In genomic region chr11:95144091-95144945, GRCm38 (mm10) we compare ENCODE assay signal across 14 mouse cellular contexts. TPM values are rescaled to one million over a fixed set of nuclear protein-coding genes. Genes with fewer than 3 reads are reported as not detected.
DNase-seq lines count a peak whose midpoint lies in the region; ATAC-seq and TF ChIP-seq lines count a peak whose summit lies in the region.
"Had no signal": no experiment of that assay in that cellular context is flagged by ENCODE, and none has a peak within 500 bp of the region (broad histone marks: within the 10 kb centered on the region; RNA-seq: fewer than 3 reads in every experiment).

No protein-coding gene starts in this region.

- H3K4me1 ChIP-seq in hindbrain, embryonic 10.5 days (replicated peaks): peaks cover 29% of the 10 kb centered on the region
- peaks cover 19% of the 10 kb centered on the region for H3K4me1 ChIP-seq in hindbrain, embryonic 16.5 days (ENCODE audit: control insufficient read depth, insufficient read depth, low read depth, low read length)
- H3K4me1 ChIP-seq in midbrain, embryonic 12.5 days: peaks cover 18% of the 10 kb centered on the region
- peaks cover 11% of the 10 kb centered on the region; the same call in 1 of the 2 replicates for H3K4me1 ChIP-seq in midbrain, postnatal 0 days (ENCODE audit: insufficient read depth, low read length)
- peaks cover 27% of the 10 kb centered on the region for H3K4me1 ChIP-seq in intestine, embryonic 15.5 days (replicated peaks)
- H3K4me1 ChIP-seq in stomach, embryonic 16.5 days (ENCODE audit: control insufficient read depth, insufficient read depth, low read length): peaks cover 23% of the 10 kb centered on the region

- H3K27me3 ChIP-seq in hindbrain, embryonic 10.5 days (ENCODE audit: insufficient read depth, poor library complexity, severe bottlenecking): peaks cover 100% of the 10 kb centered on the region
- H3K27me3 ChIP-seq in hindbrain, embryonic 16.5 days (replicated peaks; ENCODE audit: control insufficient read depth, insufficient read depth, low read length): peaks cover 83% of the 10 kb centered on the region
- H3K27me3 ChIP-seq in midbrain, embryonic 12.5 days: peaks cover 100% of the 10 kb centered on the region
- H3K27me3 ChIP-seq in midbrain, postnatal 0 days (ENCODE audit: insufficient read depth, low read length): peaks cover 96% of the 10 kb centered on the region
- H3K27me3 ChIP-seq in intestine, embryonic 15.5 days (replicated peaks): peaks cover 100% of the 10 kb centered on the region
- peaks cover 97% of the 10 kb centered on the region for H3K27me3 ChIP-seq in stomach, embryonic 16.5 days (ENCODE audit: control insufficient read depth, insufficient read depth, low read length)

- no peak overlapping the region for H3K27ac ChIP-seq in hindbrain, embryonic 10.5 days
- H3K27ac ChIP-seq in hindbrain, embryonic 16.5 days (ENCODE audit: low read depth, low read length): no peak overlapping the region
- H3K27ac ChIP-seq in midbrain, embryonic 12.5 days (replicated peaks): no peak overlapping the region
- no peak overlapping the region for H3K27ac ChIP-seq in midbrain, postnatal 0 days (ENCODE audit: low read depth, low read length)
- H3K27ac ChIP-seq in intestine, embryonic 15.5 days: no peak overlapping the region
- H3K27ac ChIP-seq in stomach, embryonic 16.5 days (ENCODE audit: low read length): no peak overlapping the region

- H3K9me3 ChIP-seq in hindbrain, embryonic 10.5 days: no peaks in the 10 kb centered on the region
- no peaks in the 10 kb centered on the region for H3K9me3 ChIP-seq in hindbrain, embryonic 16.5 days (ENCODE audit: control insufficient read depth, low read length)
- H3K9me3 ChIP-seq in midbrain, embryonic 12.5 days: no peaks in the 10 kb centered on the region
- H3K9me3 ChIP-seq in midbrain, postnatal 0 days (ENCODE audit: low read length): no peaks in the 10 kb centered on the region
- H3K9me3 ChIP-seq in intestine, embryonic 15.5 days: no peaks in the 10 kb centered on the region
- no peaks in the 10 kb centered on the region for H3K9me3 ChIP-seq in stomach, embryonic 16.5 days (replicated peaks; ENCODE audit: control insufficient read depth, low read length)
- H3K9me3 ChIP-seq: G1E had no signal

- H3K9ac ChIP-seq in hindbrain, embryonic 16.5 days (ENCODE audit: low read depth, low read length): no peak overlapping the region
- no peak overlapping the region for H3K9ac ChIP-seq in midbrain, embryonic 12.5 days (replicated peaks)
- no peak overlapping the region for H3K9ac ChIP-seq in midbrain, postnatal 0 days (replicated peaks; ENCODE audit: low read length, poor library complexity, severe bottlenecking)
- no peak overlapping the region for H3K9ac ChIP-seq in intestine, embryonic 15.5 days
- no peak overlapping the region for H3K9ac ChIP-seq in stomach, embryonic 16.5 days (ENCODE audit: low read length)

- WGBS in hindbrain, embryonic 10.5 days: 7% methylated on average over 9 of the region's 9 CpGs
- 10% methylated on average over 9 of the region's 9 CpGs for WGBS in hindbrain, embryonic 16.5 days
- 7% methylated on average over 9 of the region's 9 CpGs for WGBS in midbrain, embryonic 12.5 days
- WGBS in midbrain, postnatal 0 days: 5% methylated on average over 9 of the region's 9 CpGs
- WGBS in intestine, embryonic 15.5 days: 13% methylated on average over 9 of the region's 9 CpGs
- WGBS in stomach, embryonic 16.5 days: 14% methylated on average over 9 of the region's 9 CpGs

- H3K4me2 ChIP-seq in hindbrain, embryonic 16.5 days (ENCODE audit: low read length): no peak overlapping the region
- no peak overlapping the region for H3K4me2 ChIP-seq in midbrain, embryonic 12.5 days (replicated peaks)
- H3K4me2 ChIP-seq in midbrain, postnatal 0 days (ENCODE audit: low read depth, low read length, poor library complexity, severe bottlenecking): no peak overlapping the region
- H3K4me2 ChIP-seq in intestine, embryonic 15.5 days (replicated peaks): peak overlapping the region; percentile 96
- H3K4me2 ChIP-seq in stomach, embryonic 16.5 days (ENCODE audit: low read depth, low read length): peak overlapping the region; percentile 87

- no peak for ATAC-seq in hindbrain, embryonic 16.5 days
- ATAC-seq in midbrain, embryonic 12.5 days (ENCODE audit: low FRiP score, low read depth): no peak
- no peak for ATAC-seq in midbrain, postnatal 0 days (ENCODE audit: low FRiP score)
- ATAC-seq in intestine, embryonic 15.5 days: no peak
- no peak for ATAC-seq in stomach, embryonic 16.5 days (ENCODE audit: insufficient read depth, low FRiP score)

- no peaks in the 10 kb centered on the region for H3K36me3 ChIP-seq in hindbrain, embryonic 10.5 days
- no peaks in the 10 kb centered on the region for H3K36me3 ChIP-seq in hindbrain, embryonic 16.5 days (ENCODE audit: control insufficient read depth, insufficient read depth, low read length)
- no peaks in the 10 kb centered on the region for H3K36me3 ChIP-seq in midbrain, embryonic 12.5 days
- no peaks in the 10 kb centered on the region for H3K36me3 ChIP-seq in midbrain, postnatal 0 days (ENCODE audit: insufficient read depth, low read length)
- H3K36me3 ChIP-seq in intestine, embryonic 15.5 days: no peaks in the 10 kb centered on the region
- no peaks in the 10 kb centered on the region for H3K36me3 ChIP-seq in stomach, embryonic 16.5 days (ENCODE audit: control insufficient read depth, insufficient read depth, low read length)
- H3K36me3 ChIP-seq: G1E had no signal

- H3K4me3 ChIP-seq in hindbrain, embryonic 10.5 days: peak overlapping the region; percentile 55
- H3K4me3 ChIP-seq in hindbrain, embryonic 16.5 days (ENCODE audit: low read length): no peak overlapping the region; the same call in 1 of the 2 replicates
- peak overlapping the region; percentile 38; the same call in 1 of the 2 replicates for H3K4me3 ChIP-seq in midbrain, embryonic 12.5 days
- H3K4me3 ChIP-seq in midbrain, postnatal 0 days (ENCODE audit: low read depth, low read length): no peak overlapping the region
- H3K4me3 ChIP-seq in intestine, embryonic 15.5 days (replicated peaks): peak overlapping the region; percentile 51
- peak overlapping the region; percentile 49 for H3K4me3 ChIP-seq in stomach, embryonic 16.5 days (replicated peaks; ENCODE audit: low read length)

- no peak for TF ChIP-seq CTCF in midbrain, postnatal 0 days (IDR thresholded peaks at IDR 0.05)

- DNase-seq in hindbrain, embryonic 10.5 days (ENCODE audit: low spot score): peak; percentile 43
- no peak for DNase-seq in midbrain, postnatal 0 days (ENCODE audit: low spot score)
- DNase-seq in cerebellum, postnatal 36 days: no peak
- DNase-seq: cerebellum, postnatal 10 days; kidney, adult 8-10 months; right cerebral cortex, postnatal 25 days; thymus, postnatal 25 days had no signal

RNA-seq across cellular contexts. Expression of gene Dlx4, which starts 1.7 kb away (rescaled TPM):
- 0.25 and 0.31 TPM in 2 replicates for polyA plus RNA-seq in hindbrain, embryonic 10.5 days (2016; fragmentation: Nextera tagmentation; extraction: Ambion mirVana)
- polyA plus RNA-seq in hindbrain, embryonic 16.5 days (2015; fragmentation: Nextera tagmentation; extraction: Ambion mirVana): not detected in 2 replicates
- polyA plus RNA-seq in midbrain, embryonic 12.5 days (2016; fragmentation: Nextera tagmentation; extraction: Ambion mirVana): not detected in 2 replicates
- total RNA-seq in midbrain, postnatal 0 days (2014; rRNA removed): 0.60 TPM in 1 of 2 replicates, not detected in the other
- polyA plus RNA-seq in midbrain, postnatal 0 days (2015; fragmentation: Nextera tagmentation; extraction: Ambion mirVana): 0.47 and 0.51 TPM in 2 replicates
- polyA plus RNA-seq in intestine, embryonic 15.5 days (2015; fragmentation: Nextera tagmentation; extraction: Ambion mirVana): 0.10 and 0.16 TPM in 2 replicates
- polyA plus RNA-seq in stomach, embryonic 16.5 days (2015; fragmentation: Nextera tagmentation; extraction: Ambion mirVana): 0.99 and 1.7 TPM in 2 replicates
- total RNA-seq: adrenal gland, postnatal 14 days; liver, adult 2 months had no signal
- polyA plus RNA-seq: G1E had no signal

RNA-seq across cellular contexts. Expression of gene Dlx3, which starts 24.4 kb away (rescaled TPM):
- polyA plus RNA-seq in hindbrain, embryonic 10.5 days (2016; fragmentation: Nextera tagmentation; extraction: Ambion mirVana): 3.2 and 6.5 TPM in 2 replicates
- 0.19 and 0.32 TPM in 2 replicates for polyA plus RNA-seq in hindbrain, embryonic 16.5 days (2015; fragmentation: Nextera tagmentation; extraction: Ambion mirVana)
- polyA plus RNA-seq in midbrain, embryonic 12.5 days (2016; fragmentation: Nextera tagmentation; extraction: Ambion mirVana): 0.67 and 0.71 TPM in 2 replicates
- total RNA-seq in midbrain, postnatal 0 days (2014; rRNA removed): 0.33 TPM in 1 of 2 replicates, not detected in the other
- not detected in 2 replicates for polyA plus RNA-seq in midbrain, postnatal 0 days (2015; fragmentation: Nextera tagmentation; extraction: Ambion mirVana)
- 0.60 and 0.88 TPM in 2 replicates for polyA plus RNA-seq in intestine, embryonic 15.5 days (2015; fragmentation: Nextera tagmentation; extraction: Ambion mirVana)
- 3.0 and 3.9 TPM in 2 replicates for polyA plus RNA-seq in stomach, embryonic 16.5 days (2015; fragmentation: Nextera tagmentation; extraction: Ambion mirVana)
- total RNA-seq: adrenal gland, postnatal 14 days; liver, adult 2 months had no signal
- polyA plus RNA-seq: G1E; liver, adult 2 months had no signal

Comparison
In these comparisons a context has a peak if more than half of its experiments do, and no peak if none do; other contexts are left out.
1. H3K4me3 ChIP-seq: peak in hindbrain, embryonic 10.5 days (single experiment), midbrain, embryonic 12.5 days (single experiment), intestine, embryonic 15.5 days (single experiment) and stomach, embryonic 16.5 days (single experiment); none in hindbrain, embryonic 16.5 days (single experiment) and midbrain, postnatal 0 days (single experiment).
2. H3K4me2 ChIP-seq: peak in intestine, embryonic 15.5 days (single experiment) and stomach, embryonic 16.5 days (single experiment); none in hindbrain, embryonic 16.5 days (single experiment), midbrain, embryonic 12.5 days (single experiment) and midbrain, postnatal 0 days (single experiment).